Mouse (Mus musculus): Measurements from ENCODE around the gene Fzd2.

DNA sequence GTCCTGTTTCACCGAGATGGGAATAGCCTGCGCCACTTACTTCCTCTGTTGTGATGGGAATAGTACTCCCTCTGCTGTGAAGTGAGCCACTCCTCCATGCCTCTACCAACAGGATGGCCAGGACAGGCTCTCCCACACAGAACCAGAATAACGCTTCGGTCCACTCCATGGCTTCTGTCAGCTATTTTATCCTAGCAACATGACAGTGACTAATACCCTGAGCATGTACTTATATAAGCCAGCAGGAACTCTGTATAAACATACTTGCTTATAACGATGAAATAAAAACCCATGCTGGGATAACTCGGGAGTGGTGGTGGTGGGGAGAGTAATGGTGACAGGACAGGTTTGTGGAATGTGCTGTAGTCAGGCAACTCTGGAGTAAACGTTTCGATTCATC is 51.7 kb downstream of the Fzd2 start:
- no peak for TF ChIP-seq POLR2A (IDR thresholded peaks at IDR 0.05; ENCODE audit: control insufficient read depth, low read depth, low read length)
- no peak for TF ChIP-seq CTCF (IDR thresholded peaks at IDR 0.05; ENCODE audit: control insufficient read depth, insufficient read depth, insufficient replicate concordance, low read depth, low read length)

Measured in testis, adult 2 months (tissue).